Mouse (Mus musculus): ENCODE measurements around the gene Slf2. TPM values are rescaled to one million over a fixed set of nuclear protein-coding genes. Genes with fewer than 3 reads are reported as not detected.

Slf2 gene
- polyA plus RNA-seq (2012; rRNA removed): 45.7 and 46.5 TPM in 2 replicates

DNA sequence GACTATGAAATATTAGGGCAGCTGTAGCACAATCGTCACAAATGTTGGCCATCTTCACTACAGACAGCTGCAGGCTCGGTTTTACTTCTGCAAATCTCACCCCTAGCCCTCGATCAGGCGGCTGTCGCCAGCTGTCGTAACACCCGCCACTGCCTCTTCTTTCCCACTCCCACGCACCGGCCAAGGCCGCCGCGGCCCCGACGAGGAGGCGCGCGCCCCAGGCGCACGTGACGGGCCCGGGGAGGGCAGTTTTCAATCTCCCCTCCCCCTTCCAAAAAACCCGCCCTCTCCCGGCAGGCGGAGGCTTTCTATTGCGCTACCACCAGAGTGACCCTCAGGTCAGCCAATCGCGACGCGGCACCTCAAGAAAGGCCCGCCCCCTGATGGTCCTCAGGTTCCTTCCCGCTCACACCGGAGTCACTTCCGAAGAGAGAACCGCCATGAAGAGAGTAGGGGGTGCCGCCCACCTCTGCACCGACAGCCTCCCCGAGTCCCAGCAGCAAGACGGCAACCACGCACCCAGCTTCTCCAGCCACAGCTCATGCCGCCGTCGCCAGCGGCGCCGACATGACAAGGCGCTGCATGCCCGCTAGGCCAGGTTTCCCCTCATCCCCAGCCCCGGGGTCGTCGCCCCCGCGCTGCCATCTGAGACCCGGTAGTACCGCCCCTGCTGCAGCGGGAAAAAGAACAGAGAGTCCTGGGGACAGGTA is at the start of gene Slf2:
TSS of gene Slf2 (plus strand) at position 408 of the 710 bp plus-strand sequence.

GRCm38 (mm10) chr19:44988831-44989566 is 58.0 kb downstream of the Slf2 start, which contains the start of gene Sema4g:
TSS of gene Sema4g (plus strand) at chr19:44989101.

GRCm38 (mm10) chr19:45005444-45005843 is 74.5 kb downstream of the Slf2 start, which contains the start of gene Twnk:
TSS of gene Twnk (plus strand) at chr19:45005663.

DNA sequence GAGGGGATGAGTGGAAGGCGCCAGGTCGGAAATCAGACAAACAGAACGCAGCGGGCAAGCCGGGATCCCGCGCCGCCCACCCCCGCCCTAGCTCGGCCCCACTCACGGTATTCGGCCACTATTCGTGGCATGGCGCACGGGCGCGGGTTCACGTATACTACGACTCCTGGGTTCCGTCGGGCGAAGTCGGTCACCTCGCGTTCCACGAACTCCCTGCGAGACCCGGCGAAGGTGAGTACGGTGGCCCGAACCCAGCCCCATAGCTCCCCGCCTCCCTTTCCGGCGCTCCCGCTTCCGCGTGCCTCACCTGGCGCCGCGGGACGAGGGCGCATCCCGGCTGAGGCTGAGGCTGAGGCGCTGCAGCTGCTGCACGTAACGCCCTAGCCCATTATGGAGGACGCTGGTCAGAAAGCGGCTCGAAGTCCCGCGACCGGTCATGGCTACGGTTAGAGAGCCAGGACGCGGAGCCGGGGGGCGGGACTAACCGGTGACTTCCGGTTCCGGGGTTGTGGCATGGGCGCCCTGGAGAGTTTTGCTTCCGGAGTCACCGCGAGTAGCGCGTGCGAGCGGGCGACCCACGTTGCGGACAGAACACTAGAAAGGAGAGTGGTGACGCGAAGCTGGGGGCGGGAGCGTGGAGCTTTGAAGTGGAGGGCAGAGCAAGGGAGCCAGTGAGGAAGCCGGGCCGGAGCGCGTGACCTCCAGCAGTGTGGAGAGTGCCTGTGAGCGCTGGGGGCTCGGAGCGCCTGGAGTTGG is 75.2 kb downstream of the Slf2 start, which contains the start of gene Mrpl43:
TSS of gene Mrpl43 (minus strand) at position 486 of the 756 bp plus-strand sequence.

DNA sequence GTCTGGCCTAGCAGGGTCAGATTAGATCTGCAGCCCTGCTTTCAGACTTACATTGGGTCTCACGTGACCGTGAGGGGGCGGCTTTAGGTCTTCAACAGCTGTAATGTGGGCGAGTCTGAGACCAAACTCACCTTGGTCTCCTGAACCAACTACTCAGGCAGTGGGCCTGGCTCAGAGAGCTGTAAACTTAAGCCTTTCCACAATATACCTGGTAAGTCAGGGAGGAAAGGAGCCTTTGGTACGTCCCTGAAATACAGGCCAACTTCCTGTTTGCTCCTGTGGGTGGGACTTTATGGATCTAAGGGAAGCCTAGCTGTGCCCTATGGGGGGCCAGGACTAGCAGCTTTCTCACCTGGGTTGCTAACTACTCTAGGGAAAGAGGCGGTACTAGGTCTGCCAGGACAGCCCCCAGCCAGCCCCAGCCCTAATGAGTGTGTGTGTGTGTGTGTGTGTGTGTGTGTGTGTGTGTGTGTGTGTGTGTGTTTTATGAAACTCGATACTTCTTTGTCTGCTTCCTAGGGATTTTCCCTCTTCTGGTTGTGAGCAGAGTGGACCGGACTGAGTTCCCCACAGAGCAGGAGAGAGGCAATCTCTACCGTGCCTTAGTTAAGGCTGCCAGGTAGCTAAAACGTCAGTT is 83.5 kb downstream of the Slf2 start, which contains the start of gene Lzts2:
TSS of gene Lzts2 (plus strand) at position 80 of the 637 bp plus-strand sequence.

Other genes starting within 250 kb of the Slf2 start
- gene Pax2, start 175.1 kb upstream of the Slf2 start, polyA plus RNA-seq (2012; rRNA removed): 7.1 and 11.3 TPM in 2 replicates
- gene Sema4g, start 58.0 kb downstream of the Slf2 start, polyA plus RNA-seq (2012; rRNA removed): 173 and 175 TPM in 2 replicates
- 16.9 and 18.3 TPM in 2 replicates for gene Twnk, start 74.5 kb downstream of the Slf2 start, polyA plus RNA-seq (2012; rRNA removed)
- 84.1 and 84.8 TPM in 2 replicates for gene Mrpl43, start 75.3 kb downstream of the Slf2 start, polyA plus RNA-seq (2012; rRNA removed)
- 47.5 and 50.5 TPM in 2 replicates for gene Lzts2, start 83.3 kb downstream of the Slf2 start, polyA plus RNA-seq (2012; rRNA removed)
- gene Pdzd7, start 114.6 kb downstream of the Slf2 start, polyA plus RNA-seq (2012; rRNA removed): 7.8 and 8.1 TPM in 2 replicates
- 75.8 and 81.4 TPM in 2 replicates for gene Sfxn3, start 116.4 kb downstream of the Slf2 start, polyA plus RNA-seq (2012; rRNA removed)
- 2.7 and 6.7 TPM in 2 replicates for gene Kazald1, start 144.1 kb downstream of the Slf2 start, polyA plus RNA-seq (2012; rRNA removed)
- gene Tlx1, start 219.5 kb downstream of the Slf2 start, polyA plus RNA-seq (2012; rRNA removed): 0.90 and 2.9 TPM in 2 replicates

Data from central nervous system, embryonic 14 days (tissue).